Mouse (Mus musculus) spleen, adult 2 months (tissue): Measurements from ENCODE around the gene Slc35e2.

Experiments
- CTCF ChIP-seq: fragments of 200-500 bp; IDR thresholded peaks from 2 replicates; pipeline ENCODE4 v1.5.1; 2011; ENCODE audit warnings: mild to moderate bottlenecking, inconsistent platforms; ENCODE audit not compliant: insufficient read depth, insufficient read length, insufficient replicate concordance; ENCODE audit errors: extremely low read depth
- POLR2A ChIP-seq: fragments of 200-500 bp; IDR thresholded peaks from 2 replicates; pipeline ENCODE4 v1.6.1; 2011; ENCODE audit warnings: low read depth, low read length, inconsistent platforms

DNA sequence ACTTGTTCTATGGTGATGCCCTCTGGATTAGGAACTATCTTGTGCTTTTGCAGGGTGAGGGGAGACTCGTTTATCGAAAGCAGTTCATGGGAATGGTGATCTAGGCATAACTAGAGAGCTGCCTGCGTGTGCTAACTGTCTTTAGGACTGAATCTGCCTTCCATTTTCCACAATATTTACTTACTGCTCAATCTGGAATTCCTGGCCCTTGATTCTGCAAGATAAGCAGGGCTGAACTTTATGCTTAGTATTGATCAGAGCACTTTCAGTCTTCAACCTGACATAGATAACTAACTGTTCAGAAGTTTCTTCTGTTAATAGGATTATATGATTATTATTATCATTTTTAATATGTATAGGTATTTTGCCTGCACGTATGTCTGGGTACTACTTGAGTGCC is 3.9 kb downstream of the Slc35e2 start:
- TF ChIP-seq CTCF: no peak
- no peak for TF ChIP-seq POLR2A
